Mouse (Mus musculus) lung, postnatal 0 days (tissue): ENCODE data around the gene Eps15. TPM values are rescaled to one million over a fixed set of nuclear protein-coding genes. Genes with fewer than 3 reads are reported as not detected.
A peak's percentile ranks its signal among the peaks of the same experiment; 100 is the strongest.

ENCODE experiments used
- ATAC-seq: fragments of 200-750 bp; cut with Nextera tagmentation; 2 replicates; pipeline ENCODE4 v1.8.0; 2017; ENCODE audit warnings: moderate library complexity
- DNase-seq: peaks from one replicate; pipeline ENCODE4 v3.0.0-alpha.2; 2016; ENCODE audit warnings: low spot score
- H3K27ac ChIP-seq: fragments of 300-500 bp; sonication (generic); 2 replicates; pipeline ENCODE4 v1.5.1; 2014; ENCODE audit warnings: antibody characterized with exemption, mild to moderate bottlenecking, low read length, mixed read lengths
- H3K27me3 ChIP-seq: fragments of 300-500 bp; sonication (generic); replicated peaks from 2 replicates; pipeline ENCODE4 v1.6.1; 2014; ENCODE audit warnings: low read length, mixed read lengths; ENCODE audit not compliant: insufficient read depth
- H3K36me3 ChIP-seq: fragments of 300-500 bp; sonication (generic); 2 replicates; pipeline ENCODE4 v1.6.1; 2014; ENCODE audit warnings: low read length, mixed read lengths; ENCODE audit not compliant: insufficient read depth
- H3K4me1 ChIP-seq: fragments of 300-500 bp; sonication (generic); 2 replicates; pipeline ENCODE4 v1.6.1; 2014; ENCODE audit warnings: antibody characterized with exemption, low read depth, low read length, mixed read lengths; ENCODE audit not compliant: insufficient read depth
- H3K4me2 ChIP-seq: fragments of 300-500 bp; sonication (generic); replicated peaks from 2 replicates; pipeline ENCODE4 v1.6.1; 2014; ENCODE audit warnings: low read depth, mild to moderate bottlenecking, low read length, moderate library complexity, mixed read lengths
- H3K4me3 ChIP-seq: fragments of 300-500 bp; sonication (generic); 2 replicates; pipeline ENCODE4 v1.5.1; 2014; ENCODE audit warnings: low read depth, low read length
- H3K9ac ChIP-seq: fragments of 300-500 bp; sonication (generic); replicated peaks from 2 replicates; pipeline ENCODE4 v1.6.1; 2014; ENCODE audit warnings: low read depth, mild to moderate bottlenecking
- H3K9me3 ChIP-seq: fragments of 300-500 bp; sonication (generic); 2 replicates; pipeline ENCODE4 v1.6.1; 2016; ENCODE audit warnings: low read length, mixed read lengths
- CTCF ChIP-seq: IDR thresholded peaks from 2 replicates; pipeline ENCODE4 v1.5.1; 2016; ENCODE audit warnings: antibody characterized with exemption, mild to moderate bottlenecking
- EP300 ChIP-seq: IDR thresholded peaks from 2 replicates; pipeline ENCODE4 v1.6.1; 2016; ENCODE audit warnings: antibody characterized with exemption, mild to moderate bottlenecking, control low read depth
- WGBS: fragments of 180-500 bp; shearing (Covaris S2); extraction: QIAGEN DNeasy Blood & Tissue Kit; methylation state at CpG from one replicate; pipeline ENCODE4 v1.1.7; 2014; 5-methylcytosine and 5-hydroxymethylcytosine counted together
- polyA plus RNA-seq: library from polyadenylated mRNA; unstranded; fragments of >200 nt; fragmentation: Nextera tagmentation; extraction: Ambion mirVana; gene quantifications from 2 replicates; pipeline ENCODE4 v1.2.1, GENCODE M21; 2015

The Eps15 gene
- polyA plus RNA-seq, 1 experiment from 2014 or later: 31.0 TPM

DNA sequence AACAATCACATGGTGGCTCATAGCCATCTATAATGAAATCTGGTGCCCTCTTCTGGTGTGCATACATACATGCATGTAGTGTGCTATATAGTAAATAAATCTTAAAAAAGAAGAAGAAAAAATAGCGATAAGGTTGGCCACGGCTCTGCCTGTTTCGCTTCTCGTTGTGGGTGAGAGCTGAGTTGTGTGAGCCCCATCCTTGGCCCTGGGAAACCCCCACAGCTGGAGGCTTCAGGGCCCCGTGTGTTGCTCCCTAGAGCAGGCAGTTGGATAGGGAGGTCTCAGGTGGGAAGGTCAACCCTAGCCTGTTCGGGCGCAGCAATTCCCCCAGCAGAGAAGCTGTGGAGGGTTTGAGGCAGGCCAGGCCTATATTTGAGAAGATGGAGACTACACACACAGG lies 150.2 kb downstream of the Eps15 start:
- no peaks in the 10 kb centered on the region for H3K4me1 ChIP-seq
- no peak overlapping the region for H3K27ac ChIP-seq
- H3K27me3 ChIP-seq: no peaks in the 10 kb centered on the region
- DNase-seq (no peak), ATAC-seq (no peak)
- H3K9ac ChIP-seq: no peak overlapping the region
- WGBS: 86% methylated on average over 7 of the region's 7 CpGs
- H3K36me3 ChIP-seq: no peaks in the 10 kb centered on the region
- no peak overlapping the region for H3K4me3 ChIP-seq
- no peak overlapping the region for H3K4me2 ChIP-seq
- H3K9me3 ChIP-seq: no peaks in the 10 kb centered on the region
- TF ChIP-seq CTCF (no peak), EP300 (no peak)

DNA sequence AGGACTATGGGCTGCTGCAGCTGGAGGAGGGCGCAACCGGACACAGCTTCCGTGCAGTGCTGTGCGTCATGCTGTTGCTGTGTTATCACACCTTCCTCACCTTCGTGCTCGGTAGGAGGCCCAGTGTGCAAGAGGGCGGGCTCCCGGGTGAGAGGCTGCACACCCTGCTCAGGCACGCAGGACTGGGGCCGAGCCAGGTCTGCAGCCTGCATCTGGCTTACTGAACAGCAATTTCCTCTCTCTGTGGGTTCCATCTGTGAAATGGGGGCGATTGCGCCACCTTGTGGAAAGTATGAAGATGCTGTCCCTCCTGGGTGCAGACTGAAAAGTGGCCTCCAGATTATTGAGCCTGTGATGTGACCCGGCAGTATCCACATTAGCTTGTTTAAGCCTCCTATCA lies 150.8 kb downstream of the Eps15 start:
- DNase-seq (peak; percentile 86), ATAC-seq (peak; percentile 90)
- Histone ChIP-seq H3K9me3 (no peaks in the 10 kb centered on the region), H3K4me3 (no peak overlapping the region), H3K27me3 (no peaks in the 10 kb centered on the region), H3K4me1 (no peaks in the 10 kb centered on the region), H3K4me2 (no peak overlapping the region), H3K27ac (no peak overlapping the region), H3K9ac (no peak overlapping the region), H3K36me3 (no peaks in the 10 kb centered on the region)
- 31% methylated on average over 13 of the region's 13 CpGs for WGBS
- TF ChIP-seq CTCF (peak; percentile 81), EP300 (peak; percentile 14; the same call in 1 of the 2 replicates)

GRCm38 (mm10) chr4:109432668-109433375 lies 152.8 kb downstream of the Eps15 start:
- no peak for ATAC-seq
- 65% methylated on average over 16 of the region's 16 CpGs for WGBS
- peak overlapping the region; percentile 21; the same call in 1 of the 2 replicates for H3K27ac ChIP-seq

GRCm38 (mm10) chr4:109433641-109434040 lies 153.6 kb downstream of the Eps15 start:
- no peaks in the 10 kb centered on the region for H3K36me3 ChIP-seq
- peak; percentile 71 for ATAC-seq
- 36% methylated on average over 6 of the region's 6 CpGs for WGBS
- H3K4me3 ChIP-seq: no peak overlapping the region
- H3K27me3 ChIP-seq: no peaks in the 10 kb centered on the region
- DNase-seq: peak; percentile 67
- H3K9me3 ChIP-seq: no peaks in the 10 kb centered on the region
- H3K4me1 ChIP-seq: no peaks in the 10 kb centered on the region
- TF ChIP-seq EP300: peak; percentile 21; the same call in 1 of the 2 replicates
- TF ChIP-seq CTCF: 0 out of 2 replicates have a peak, but pooled peaks have one; percentile 7
- no peak overlapping the region for H3K4me2 ChIP-seq
- no peak overlapping the region for H3K9ac ChIP-seq
- H3K27ac ChIP-seq: peak overlapping the region; percentile 21; the same call in 1 of the 2 replicates

More at GRCm38 (mm10) chr4:109432668-109433375, 152.8 kb downstream of the Eps15 start:
- no peaks in the 10 kb centered on the region for H3K4me1 ChIP-seq
- no peak overlapping the region for H3K9ac ChIP-seq
- no peak overlapping the region for H3K4me3 ChIP-seq
- no peaks in the 10 kb centered on the region for H3K36me3 ChIP-seq
- TF ChIP-seq CTCF (no peak), EP300 (no peak)
- H3K4me2 ChIP-seq: no peak overlapping the region
- H3K9me3 ChIP-seq: no peaks in the 10 kb centered on the region
- H3K27me3 ChIP-seq: no peaks in the 10 kb centered on the region
- no peak for DNase-seq

- TF ChIP-seq EP300 (no peak), CTCF (no peak)
- no peak overlapping the region for H3K4me3 ChIP-seq
- no peak overlapping the region for H3K4me2 ChIP-seq
- DNase-seq: no peak
- no peaks in the 10 kb centered on the region for H3K36me3 ChIP-seq
- no peaks in the 10 kb centered on the region for H3K9me3 ChIP-seq
- no peak overlapping the region for H3K27ac ChIP-seq
- no peak for ATAC-seq
- 95% methylated on average over 1 of the region's 1 CpGs for WGBS
- H3K9ac ChIP-seq: no peak overlapping the region
- no peaks in the 10 kb centered on the region for H3K4me1 ChIP-seq
- H3K27me3 ChIP-seq: no peaks in the 10 kb centered on the region
Observed at GRCm38 (mm10) chr4:109434256-109434655, 154.2 kb downstream of the Eps15 start.

Other genes with a start within 250 kb of the Eps15 start
- gene Osbpl9, start 78.0 kb upstream of the Eps15 start, polyA plus RNA-seq: 98.5 and 115 TPM in 2 replicates
- 0.27 and 0.32 TPM in 2 replicates for gene Calr4, start 45.8 kb upstream of the Eps15 start, polyA plus RNA-seq
- 9.3 and 10.2 TPM in 2 replicates for gene Ttc39a, start 126.4 kb downstream of the Eps15 start, polyA plus RNA-seq
- gene Rnf11, start 204.5 kb downstream of the Eps15 start, polyA plus RNA-seq: 51.7 and 56.6 TPM in 2 replicates